Mouse (Mus musculus) thymus, adult 2 months (tissue): Measurements from ENCODE around the gene Spp2. TPM values are rescaled to one million over a fixed set of nuclear protein-coding genes. Genes with fewer than 3 reads are reported as not detected.

ENCODE experiments used
- DNase-seq: peaks from one replicate; pipeline ENCODE4 v3.0.0; 2021
- H3K27ac ChIP-seq: fragments of 200-500 bp; 2 replicates; pipeline ENCODE4 v1.5.1; 2012; ENCODE audit warnings: low read length, control low read depth; ENCODE audit not compliant: control insufficient read depth, insufficient read depth
- H3K27me3 ChIP-seq: fragments of 200-500 bp; 2 replicates; pipeline ENCODE4 v1.6.1; 2012; ENCODE audit warnings: mild to moderate bottlenecking, low read length, moderate library complexity, mixed read lengths; ENCODE audit not compliant: control insufficient read depth, insufficient read depth
- H3K36me3 ChIP-seq: fragments of 200-500 bp; 2 replicates; pipeline ENCODE4 v1.6.1; 2012; ENCODE audit warnings: mild to moderate bottlenecking, low read length, moderate library complexity; ENCODE audit not compliant: control insufficient read depth, insufficient read depth
- H3K4me1 ChIP-seq: fragments of 200-500 bp; replicated peaks from 2 replicates; pipeline ENCODE4 v1.6.1; 2012; ENCODE audit warnings: low read length; ENCODE audit not compliant: control insufficient read depth, insufficient read depth
- H3K4me3 ChIP-seq: fragments of 200-500 bp; 2 replicates; pipeline ENCODE4 v1.5.1; 2012; ENCODE audit warnings: mild to moderate bottlenecking, low read length, control low read depth, moderate library complexity; ENCODE audit not compliant: control insufficient read depth, insufficient read depth
- CTCF ChIP-seq: fragments of 200-500 bp; IDR thresholded peaks from 2 replicates; pipeline ENCODE4 v1.5.1; 2012; ENCODE audit warnings: mild to moderate bottlenecking, control low read depth, low read length, moderate library complexity, borderline replicate concordance; ENCODE audit not compliant: control insufficient read depth, poor library complexity, insufficient read depth; ENCODE audit errors: extremely low read depth
- POLR2A ChIP-seq: fragments of 200-500 bp; IDR thresholded peaks from 2 replicates; pipeline ENCODE4 v1.6.1; 2012; ENCODE audit warnings: mild to moderate bottlenecking, low read length, control low read depth, moderate library complexity; ENCODE audit not compliant: control insufficient read depth, poor library complexity, insufficient read depth; ENCODE audit errors: extremely low read depth
- WGBS: fragments of 180-500 bp; shearing (Covaris S2); methylation state at CpG from one replicate; pipeline ENCODE4 v1.1.7; 2018; 5-methylcytosine and 5-hydroxymethylcytosine counted together
- polyA plus RNA-seq: library from polyadenylated mRNA; depleted of rRNA; stranded (reverse); fragments of >200 nt; gene quantifications from 2 replicates; pipeline ENCODE4 v1.2.3, GENCODE M21; 2012

Spp2 gene
- polyA plus RNA-seq, 1 experiment, result 0.44 TPM

- H3K36me3 ChIP-seq, result no peaks in the 10 kb centered on the region
- peaks cover 28% of the 10 kb centered on the region for H3K4me1 ChIP-seq
- WGBS, result 94% methylated on average over 6 of the region's 6 CpGs
- H3K27ac ChIP-seq, result no peak overlapping the region
- no peak overlapping the region for H3K4me3 ChIP-seq
- TF ChIP-seq CTCF, result no peak
- no peak for TF ChIP-seq POLR2A
- H3K27me3 ChIP-seq, result no peaks in the 10 kb centered on the region
- DNase-seq, result no peak
These were observed 57.5 kb downstream of the Spp2 start for GRCm38 (mm10) chr1:88464109-88464905.

- TF ChIP-seq POLR2A (no peak), CTCF (no peak)
- Histone ChIP-seq H3K4me3 (no peak overlapping the region), H3K36me3 (no peaks in the 10 kb centered on the region), H3K27ac (no peak overlapping the region), H3K27me3 (no peaks in the 10 kb centered on the region), H3K4me1 (peaks cover 24% of the 10 kb centered on the region)
- WGBS, result 73% methylated on average over 4 of the region's 4 CpGs
- peak; percentile 30 for DNase-seq
These were observed 59.0 kb downstream of the Spp2 start for GRCm38 (mm10) chr1:88465722-88466121.

- WGBS, result 79% methylated on average over 8 of the region's 8 CpGs
- H3K27me3 ChIP-seq, result no peaks in the 10 kb centered on the region
These were observed 59.7 kb downstream of the Spp2 start for GRCm38 (mm10) chr1:88466325-88467064.

GRCm38 (mm10) chr1:88467866-88468265 lies 61.1 kb downstream of the Spp2 start:
- 94% methylated on average over 5 of the region's 5 CpGs for WGBS
- TF ChIP-seq CTCF, result no peak
- no peak for TF ChIP-seq POLR2A
- Histone ChIP-seq H3K4me3 (no peak overlapping the region), H3K27ac (no peak overlapping the region), H3K4me1 (peaks cover 7% of the 10 kb centered on the region), H3K36me3 (no peaks in the 10 kb centered on the region), H3K27me3 (no peaks in the 10 kb centered on the region)
- no peak for DNase-seq

More at GRCm38 (mm10) chr1:88466325-88467064, 59.7 kb downstream of the Spp2 start:
- DNase-seq, result no peak
- TF ChIP-seq POLR2A (no peak), CTCF (no peak)
- Histone ChIP-seq H3K36me3 (no peaks in the 10 kb centered on the region), H3K27ac (no peak overlapping the region), H3K4me1 (peaks cover 18% of the 10 kb centered on the region), H3K4me3 (no peak overlapping the region)

- H3K27me3 ChIP-seq, result no peaks in the 10 kb centered on the region
- no peak overlapping the region for H3K4me3 ChIP-seq
- H3K4me1 ChIP-seq, result 0 out of 2 replicates have a peak, but pooled peaks cover 4% of the 10 kb centered on the region
- H3K27ac ChIP-seq, result no peak overlapping the region
- no peak for DNase-seq
- TF ChIP-seq POLR2A (no peak), CTCF (no peak)
- H3K36me3 ChIP-seq, result no peaks in the 10 kb centered on the region
- 98% methylated on average over 2 of the region's 2 CpGs for WGBS
These were observed 61.6 kb downstream of the Spp2 start for GRCm38 (mm10) chr1:88468335-88468734.

GRCm38 (mm10) chr1:88469746-88470145 lies 63.0 kb downstream of the Spp2 start:
- 97% methylated on average over 4 of the region's 4 CpGs for WGBS
- TF ChIP-seq POLR2A (no peak), CTCF (no peak)
- DNase-seq, result no peak
- H3K4me1 ChIP-seq, result peaks cover 10% of the 10 kb centered on the region
- H3K27ac ChIP-seq, result no peak overlapping the region
- no peaks in the 10 kb centered on the region for H3K27me3 ChIP-seq
- H3K36me3 ChIP-seq, result no peaks in the 10 kb centered on the region
- no peak overlapping the region for H3K4me3 ChIP-seq
